Mouse (Mus musculus): Measurements from ENCODE around the gene Rarres2. TPM values are rescaled to one million over a fixed set of nuclear protein-coding genes. Genes with fewer than 3 reads are reported as not detected.

The Rarres2 gene
- polyA plus RNA-seq (2014; fragmentation: Illumina TruSeq; extraction: RNeasy Lipid Tissue Mini Kit (QIAGEN cat#74804); ENCODE audit: low read depth, low replicate concordance): 262 TPM

DNA sequence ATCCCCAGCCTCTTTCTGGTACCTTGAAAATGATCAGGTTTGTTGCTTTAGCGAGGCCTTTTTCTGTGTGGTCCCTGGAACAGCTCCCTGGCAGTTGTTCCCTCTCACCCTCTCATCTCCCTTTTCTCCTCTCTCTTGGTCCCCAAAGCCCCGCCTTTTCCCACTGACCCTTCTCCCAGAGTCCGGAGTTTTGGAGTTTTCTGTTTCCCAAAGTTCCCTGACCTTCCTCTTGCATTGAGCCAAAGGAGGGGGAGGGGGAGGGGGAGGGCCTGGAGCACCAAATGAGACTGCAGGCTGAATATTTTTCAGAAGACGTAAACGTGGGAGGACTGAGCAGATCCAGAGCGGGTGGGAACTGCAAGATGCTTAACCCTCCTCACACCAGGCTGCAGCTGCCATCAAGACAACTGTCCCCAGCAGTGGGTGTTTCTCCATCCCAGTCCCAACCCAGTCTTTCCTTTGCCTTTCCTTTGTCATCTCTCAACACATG lies at the start of gene Rarres2:
TSS of gene Rarres2 (minus strand) at position 218 of the 490 bp plus-strand sequence.

DNA sequence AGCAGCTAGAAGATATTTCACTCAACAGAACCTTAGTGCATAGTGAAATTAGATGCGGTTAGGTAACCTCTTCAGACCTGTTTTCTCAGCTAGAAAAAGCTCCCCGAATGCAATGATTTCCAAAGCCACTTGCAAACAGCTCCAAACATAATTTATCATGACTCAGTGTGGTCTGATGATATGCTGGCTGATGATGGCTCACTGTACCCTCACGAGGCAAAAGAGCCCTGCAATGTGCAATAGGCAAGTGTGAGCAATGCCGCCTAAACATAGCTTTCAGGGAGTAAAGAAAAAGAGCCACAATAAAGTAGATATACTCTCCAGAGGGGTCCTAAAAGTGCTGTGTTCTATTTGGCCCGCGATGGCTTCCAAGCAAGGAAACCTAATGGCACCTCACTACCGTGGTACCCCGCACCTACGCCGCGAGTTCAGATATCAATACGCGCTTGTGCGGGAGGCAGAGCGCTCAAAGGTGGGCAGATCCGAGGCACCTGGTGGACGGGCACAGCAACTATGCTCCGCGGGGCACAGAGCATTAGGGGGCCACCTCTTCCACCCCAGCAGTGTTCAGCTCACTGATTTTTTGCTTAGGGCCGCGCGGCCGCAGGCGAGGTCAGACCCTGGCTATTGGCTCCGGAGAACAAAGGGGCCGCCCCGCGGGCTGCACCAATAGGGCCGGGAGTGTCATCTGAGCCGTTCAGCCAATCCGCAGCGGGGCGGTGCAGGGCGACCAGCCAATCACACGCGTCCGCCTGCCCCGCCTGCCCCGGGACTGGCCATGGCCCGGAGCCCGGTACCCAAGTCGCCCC lies 28.9 kb upstream of the Rarres2 start, which contains the start of gene Zfp775:
TSS of gene Zfp775 (plus strand) at position 793 of the 809 bp plus-strand sequence.

GRCm38 (mm10) chr6:48593158-48594042 lies 20.8 kb upstream of the Rarres2 start, which contains the start of the genes Repin1 and Gm44965:
Repin1 (plus strand) TSS chr6:48593883.
Gm44965 (plus strand) TSS chr6:48593941.

GRCm38 (mm10) chr6:48589194-48589750 lies 16.7 kb upstream of the Rarres2 start, which contains the start of gene Gm45021:
Gm45021 (plus strand) TSS chr6:48589610.

DNA sequence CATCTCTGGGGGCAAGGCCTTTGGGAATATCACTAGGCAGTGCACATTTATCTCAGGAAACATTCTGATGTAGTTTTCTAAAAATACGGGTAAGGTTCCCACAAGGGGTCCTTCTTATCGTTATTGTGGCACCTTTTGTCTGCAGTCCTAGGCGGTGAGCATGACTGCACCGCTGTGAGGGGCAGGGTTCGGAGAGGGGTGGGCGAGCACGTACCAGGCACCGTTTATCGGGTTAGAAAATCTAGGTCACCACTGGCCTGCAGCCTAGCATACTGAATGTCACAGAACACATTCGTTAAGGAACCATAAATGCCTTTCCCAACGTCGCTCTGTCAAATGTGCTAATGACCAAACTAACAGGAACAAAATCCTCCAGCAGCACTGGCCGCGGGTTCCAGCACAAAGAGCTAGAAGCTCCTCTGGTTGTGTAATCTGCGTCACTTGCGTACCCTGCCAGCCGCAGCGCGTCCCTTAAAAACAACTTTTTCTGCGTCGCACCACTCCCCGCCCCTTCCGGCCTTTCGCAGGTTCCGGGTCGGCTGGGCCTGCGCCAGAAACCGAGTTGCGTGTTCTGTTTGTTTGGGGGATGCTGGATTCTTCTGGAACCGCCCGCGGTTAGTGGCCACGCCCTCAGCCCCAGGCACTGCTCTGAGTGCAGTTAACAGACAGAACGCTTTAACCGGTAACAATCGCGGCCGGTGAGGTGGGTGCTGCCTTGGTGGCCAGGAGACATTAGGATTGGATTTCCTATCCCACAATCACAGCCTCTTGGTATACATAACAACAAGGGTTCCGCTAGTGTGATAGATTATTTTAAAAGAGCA lies 18.1 kb downstream of the Rarres2 start, which contains the start of gene Lrrc61:
TSS of gene Lrrc61 (plus strand) at position 517 of the 824 bp plus-strand sequence.

GRCm38 (mm10) chr6:48537105-48537954 lies 35.3 kb downstream of the Rarres2 start, which contains the start of gene Atp6v0e2:
Atp6v0e2 (plus strand) TSS chr6:48537615.

Other genes starting within 250 kb of the Rarres2 start
- 2.4 TPM for gene Krba1, start 177.2 kb downstream of the Rarres2 start, polyA plus RNA-seq (2014; fragmentation: Illumina TruSeq; extraction: RNeasy Lipid Tissue Mini Kit (QIAGEN cat#74804); ENCODE audit: low read depth, low replicate concordance)
- 10.0 TPM for gene Zfp467, start 127.0 kb downstream of the Rarres2 start, polyA plus RNA-seq (2014; fragmentation: Illumina TruSeq; extraction: RNeasy Lipid Tissue Mini Kit (QIAGEN cat#74804); ENCODE audit: low read depth, low replicate concordance)
- not detected for gene Sspo, start 124.6 kb downstream of the Rarres2 start, polyA plus RNA-seq (2014; fragmentation: Illumina TruSeq; extraction: RNeasy Lipid Tissue Mini Kit (QIAGEN cat#74804); ENCODE audit: low read depth, low replicate concordance)
- 0.40 TPM for gene Atp6v0e2, start 35.2 kb downstream of the Rarres2 start, polyA plus RNA-seq (2014; fragmentation: Illumina TruSeq; extraction: RNeasy Lipid Tissue Mini Kit (QIAGEN cat#74804); ENCODE audit: low read depth, low replicate concordance)
- gene Lrrc61, start 18.0 kb downstream of the Rarres2 start, polyA plus RNA-seq (2014; fragmentation: Illumina TruSeq; extraction: RNeasy Lipid Tissue Mini Kit (QIAGEN cat#74804); ENCODE audit: low read depth, low replicate concordance): 5.0 TPM
- not detected for gene Gm45021, start 16.8 kb upstream of the Rarres2 start, polyA plus RNA-seq (2014; fragmentation: Illumina TruSeq; extraction: RNeasy Lipid Tissue Mini Kit (QIAGEN cat#74804); ENCODE audit: low read depth, low replicate concordance)
- gene Repin1, start 21.1 kb upstream of the Rarres2 start, polyA plus RNA-seq (2014; fragmentation: Illumina TruSeq; extraction: RNeasy Lipid Tissue Mini Kit (QIAGEN cat#74804); ENCODE audit: low read depth, low replicate concordance): 15.9 TPM
- not detected for gene Gm44965, start 21.2 kb upstream of the Rarres2 start, polyA plus RNA-seq (2014; fragmentation: Illumina TruSeq; extraction: RNeasy Lipid Tissue Mini Kit (QIAGEN cat#74804); ENCODE audit: low read depth, low replicate concordance)
- 0.08 TPM for gene Zfp775, start 29.3 kb upstream of the Rarres2 start, polyA plus RNA-seq (2014; fragmentation: Illumina TruSeq; extraction: RNeasy Lipid Tissue Mini Kit (QIAGEN cat#74804); ENCODE audit: low read depth, low replicate concordance)
- gene AI854703, start 54.0 kb upstream of the Rarres2 start, polyA plus RNA-seq (2014; fragmentation: Illumina TruSeq; extraction: RNeasy Lipid Tissue Mini Kit (QIAGEN cat#74804); ENCODE audit: low read depth, low replicate concordance): not detected
- gene Gimap8, start 74.4 kb upstream of the Rarres2 start, polyA plus RNA-seq (2014; fragmentation: Illumina TruSeq; extraction: RNeasy Lipid Tissue Mini Kit (QIAGEN cat#74804); ENCODE audit: low read depth, low replicate concordance): 8.2 TPM
- gene Gimap9, start 103.3 kb upstream of the Rarres2 start, polyA plus RNA-seq (2014; fragmentation: Illumina TruSeq; extraction: RNeasy Lipid Tissue Mini Kit (QIAGEN cat#74804); ENCODE audit: low read depth, low replicate concordance): 31.5 TPM
- 32.8 TPM for gene Gimap4, start 111.8 kb upstream of the Rarres2 start, polyA plus RNA-seq (2014; fragmentation: Illumina TruSeq; extraction: RNeasy Lipid Tissue Mini Kit (QIAGEN cat#74804); ENCODE audit: low read depth, low replicate concordance)
- gene Gimap6, start 135.4 kb upstream of the Rarres2 start, polyA plus RNA-seq (2014; fragmentation: Illumina TruSeq; extraction: RNeasy Lipid Tissue Mini Kit (QIAGEN cat#74804); ENCODE audit: low read depth, low replicate concordance): 17.0 TPM
- not detected for gene Gm28053, start 145.8 kb upstream of the Rarres2 start, polyA plus RNA-seq (2014; fragmentation: Illumina TruSeq; extraction: RNeasy Lipid Tissue Mini Kit (QIAGEN cat#74804); ENCODE audit: low read depth, low replicate concordance)
- 1.3 TPM for gene Gimap7, start 145.8 kb upstream of the Rarres2 start, polyA plus RNA-seq (2014; fragmentation: Illumina TruSeq; extraction: RNeasy Lipid Tissue Mini Kit (QIAGEN cat#74804); ENCODE audit: low read depth, low replicate concordance)
- gene Gimap1, start 166.3 kb upstream of the Rarres2 start, polyA plus RNA-seq (2014; fragmentation: Illumina TruSeq; extraction: RNeasy Lipid Tissue Mini Kit (QIAGEN cat#74804); ENCODE audit: low read depth, low replicate concordance): not detected
- gene Gimap5, start 173.4 kb upstream of the Rarres2 start, polyA plus RNA-seq (2014; fragmentation: Illumina TruSeq; extraction: RNeasy Lipid Tissue Mini Kit (QIAGEN cat#74804); ENCODE audit: low read depth, low replicate concordance): 0.87 TPM
- gene Gimap3, start 198.1 kb upstream of the Rarres2 start, polyA plus RNA-seq (2014; fragmentation: Illumina TruSeq; extraction: RNeasy Lipid Tissue Mini Kit (QIAGEN cat#74804); ENCODE audit: low read depth, low replicate concordance): 1.8 TPM

Data from liver, adult 10 weeks (tissue).